Mouse (Mus musculus): ENCODE data around the gene Aaed1.

DNA sequence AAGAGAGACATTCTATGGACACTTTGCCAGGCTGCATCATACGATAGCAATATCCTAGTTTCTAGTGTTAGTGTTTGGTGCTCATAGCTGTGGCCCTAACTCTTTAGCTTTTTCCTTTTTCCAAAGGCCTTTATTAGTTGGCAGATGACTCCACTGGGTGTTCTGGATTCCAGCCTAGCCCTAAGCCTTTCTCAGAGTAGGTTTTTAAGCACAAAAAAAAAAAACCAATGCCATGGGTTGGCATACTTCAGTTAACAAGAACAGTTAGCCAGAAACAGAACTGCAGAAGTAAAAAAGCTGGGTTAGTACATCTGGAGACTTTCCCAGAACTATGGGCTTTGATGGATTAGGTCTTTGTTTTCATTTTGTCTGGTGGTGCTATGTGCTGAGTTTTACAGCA, 46.0 kb upstream of the Aaed1 start:
- TF ChIP-seq CTCF (IDR thresholded peaks at IDR 0.05; ENCODE audit: control insufficient read depth, insufficient read depth, insufficient read length) = no peak
- TF ChIP-seq MAX (IDR thresholded peaks at IDR 0.05) = no peak
- TF ChIP-seq USF1 (IDR thresholded peaks at IDR 0.05; ENCODE audit: low read depth) = no peak
- TF ChIP-seq FOSL1 (IDR thresholded peaks at IDR 0.05; ENCODE audit: insufficient read depth, low read length, poor library complexity, severe bottlenecking) = no peak
- TF ChIP-seq MYOD1 (IDR thresholded peaks at IDR 0.05; ENCODE audit: control insufficient read depth, insufficient read length, low read depth) = no peak
- TF ChIP-seq MYOG (IDR thresholded peaks at IDR 0.05; ENCODE audit: control insufficient read depth, extremely low read depth, insufficient read length) = no peak
- TF ChIP-seq CEBPB (IDR thresholded peaks at IDR 0.05; ENCODE audit: low read depth) = no peak

Measured in C2C12 (cell line).